Mouse (Mus musculus) liver, adult 2 months (tissue): Measurements from ENCODE around the gene Gm37240. TPM values are rescaled to one million over a fixed set of nuclear protein-coding genes. Genes with fewer than 3 reads are reported as not detected.
A peak's percentile ranks its signal among the peaks of the same experiment; 100 is the strongest.

Source experiments
- DNase-seq: peaks from one replicate; pipeline ENCODE4 v3.0.0-alpha.2; 2011; ENCODE audit warnings: low read depth, low spot score; ENCODE audit errors: extremely low read depth
- H3K27ac ChIP-seq: fragments of 200-500 bp; replicated peaks from 2 replicates; pipeline ENCODE4 v1.5.1; 2012; ENCODE audit warnings: low read depth, mild to moderate bottlenecking, control low read depth, inconsistent platforms, low read length; ENCODE audit not compliant: insufficient read depth
- H3K27me3 ChIP-seq: fragments of 200-500 bp; 2 replicates; pipeline ENCODE4 v1.6.1; 2012; ENCODE audit warnings: mild to moderate bottlenecking, moderate library complexity, low read length, inconsistent platforms; ENCODE audit not compliant: control insufficient read depth, insufficient read depth
- H3K36me3 ChIP-seq: fragments of 200-500 bp; 2 replicates; pipeline ENCODE4 v1.6.1; 2012; ENCODE audit warnings: low read length, inconsistent platforms; ENCODE audit not compliant: control insufficient read depth, insufficient read depth
- H3K4me1 ChIP-seq: fragments of 200-500 bp; 2 replicates; pipeline ENCODE4 v1.6.1; 2011; ENCODE audit warnings: low read length; ENCODE audit not compliant: control insufficient read depth, insufficient read depth
- H3K4me3 ChIP-seq: fragments of 200-500 bp; 2 replicates; pipeline ENCODE4 v1.5.1; 2011; ENCODE audit warnings: low read depth, mild to moderate bottlenecking, control low read depth, low read length, moderate library complexity; ENCODE audit not compliant: insufficient read depth
- H3K79me2 ChIP-seq: fragments of 200-500 bp; 2 replicates; pipeline ENCODE4 v1.6.1; 2012; ENCODE audit warnings: inconsistent platforms, mild to moderate bottlenecking, low read length, moderate library complexity; ENCODE audit not compliant: control insufficient read depth, insufficient read depth
- H3K9ac ChIP-seq: fragments of 200-500 bp; 2 replicates; pipeline ENCODE4 v1.6.1; 2012; ENCODE audit warnings: low read depth, mild to moderate bottlenecking, control low read depth, inconsistent platforms, low read length
- CTCF ChIP-seq: fragments of 200-500 bp; IDR thresholded peaks from 2 replicates; pipeline ENCODE4 v1.5.1; 2011; ENCODE audit warnings: low read depth, low read length, control low read depth
- POLR2A ChIP-seq: fragments of 200-500 bp; IDR thresholded peaks from 2 replicates; pipeline ENCODE4 v1.6.1; 2011; ENCODE audit warnings: low read length, control low read depth; ENCODE audit not compliant: insufficient read depth; ENCODE audit errors: extremely low read depth
- WGBS: fragments of 180-500 bp; shearing (Covaris S2); methylation state at CpG from one replicate; pipeline ENCODE4 v1.1.7; 2018; 5-methylcytosine and 5-hydroxymethylcytosine counted together
- polyA plus RNA-seq: library from polyadenylated mRNA; depleted of rRNA; stranded (reverse); fragments of >200 nt; gene quantifications from 2 replicates; pipeline ENCODE4 v1.2.3, GENCODE M21; 2012
- total RNA-seq: library from RNA; depleted of rRNA; stranded (reverse); fragments of >200 nt; gene quantifications from 2 replicates; pipeline ENCODE4 v1.2.3, GENCODE M21; 2014

The Gm37240 gene
- total and polyA plus RNA-seq, 2 experiments, result 2.2 to 6.9 TPM

DNA sequence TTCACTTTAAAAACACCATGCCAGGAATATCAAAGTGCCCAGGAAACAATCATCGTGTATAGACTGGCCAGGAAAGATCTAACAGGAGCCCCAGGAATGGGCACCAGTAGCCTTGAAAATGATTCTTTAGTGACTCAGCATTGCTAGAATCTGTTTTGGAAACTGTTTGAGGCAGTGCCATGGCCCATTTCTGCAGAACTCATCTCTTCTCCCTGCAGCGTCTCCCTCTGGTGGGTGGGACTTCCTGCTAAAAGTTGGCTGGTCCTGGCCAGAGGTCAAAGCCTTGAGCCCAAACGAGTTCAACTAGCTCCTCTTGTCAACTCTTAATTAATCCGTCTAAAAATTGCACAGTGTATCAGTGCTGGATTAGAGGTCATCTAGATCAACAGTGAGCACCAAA, 833.8 kb downstream of the Gm37240 start:
- H3K27me3 ChIP-seq, result no peaks in the 10 kb centered on the region
- H3K79me2 ChIP-seq, result no peaks in the 10 kb centered on the region
- no peaks in the 10 kb centered on the region; the same call in 1 of the 2 replicates for H3K4me1 ChIP-seq
- H3K9ac ChIP-seq, result no peak overlapping the region
- DNase-seq, result no peak
- H3K4me3 ChIP-seq, result no peak overlapping the region
- no peak overlapping the region for H3K27ac ChIP-seq
- TF ChIP-seq POLR2A (no peak), CTCF (no peak)
- WGBS, result 56% methylated on average over 4 of the region's 4 CpGs
- H3K36me3 ChIP-seq, result no peaks in the 10 kb centered on the region

DNA sequence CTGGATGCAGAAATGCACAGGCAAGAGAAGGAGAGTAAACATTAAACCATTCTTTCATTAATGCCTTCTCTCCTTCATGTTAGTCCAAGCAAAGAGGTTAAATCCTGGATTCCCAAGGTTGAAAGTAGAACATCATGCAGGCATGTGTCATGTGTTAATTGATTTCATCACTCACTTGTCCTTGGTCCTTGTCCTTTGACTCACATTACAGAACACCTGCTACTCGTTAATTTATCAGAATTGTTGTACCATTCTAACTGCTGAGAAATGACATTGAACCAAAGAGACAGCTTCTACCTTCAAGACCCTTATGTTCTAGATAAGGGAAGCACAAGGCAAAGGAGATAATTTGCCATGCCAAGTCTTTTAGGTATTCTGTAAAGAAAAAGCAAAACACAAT, 835.1 kb downstream of the Gm37240 start:
- no peaks in the 10 kb centered on the region for H3K27me3 ChIP-seq
- no peaks in the 10 kb centered on the region for H3K79me2 ChIP-seq
- no peak overlapping the region for H3K9ac ChIP-seq
- no peaks in the 10 kb centered on the region for H3K36me3 ChIP-seq
- H3K27ac ChIP-seq, result no peak overlapping the region
- no peaks in the 10 kb centered on the region; the same call in 1 of the 2 replicates for H3K4me1 ChIP-seq
- 21% methylated on average over 1 of the region's 1 CpGs for WGBS
- TF ChIP-seq POLR2A, result no peak
- TF ChIP-seq CTCF, result no peak
- DNase-seq, result peak; percentile 51
- H3K4me3 ChIP-seq, result no peak overlapping the region

DNA sequence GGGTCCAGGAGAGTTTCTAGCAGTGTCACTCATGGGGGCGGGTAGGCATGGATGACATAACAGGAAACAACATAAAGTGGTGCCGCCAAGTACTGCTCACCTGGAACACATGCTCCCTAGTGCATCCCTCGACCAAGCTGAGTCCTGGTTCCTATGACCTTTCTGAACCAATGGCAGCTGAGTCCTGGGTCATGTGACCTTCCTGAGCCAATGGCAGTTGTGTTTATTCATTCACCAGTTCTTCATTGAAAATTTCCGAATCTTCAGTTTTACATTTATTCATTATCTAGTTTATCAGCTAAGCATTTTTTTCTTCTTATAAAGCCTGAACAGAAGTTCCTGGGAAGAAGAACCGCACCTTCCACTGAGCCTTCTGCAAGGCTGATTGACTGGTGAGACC, 838.7 kb downstream of the Gm37240 start:
- Histone ChIP-seq H3K9ac (no peak overlapping the region), H3K27ac (no peak overlapping the region), H3K27me3 (no peaks in the 10 kb centered on the region), H3K36me3 (no peaks in the 10 kb centered on the region), H3K4me1 (no peaks in the 10 kb centered on the region; the same call in 1 of the 2 replicates), H3K4me3 (no peak overlapping the region), H3K79me2 (no peaks in the 10 kb centered on the region)
- TF ChIP-seq POLR2A, result no peak
- no peak for TF ChIP-seq CTCF
- no peak for DNase-seq
- WGBS, result 95% methylated on average over 5 of the region's 5 CpGs

DNA sequence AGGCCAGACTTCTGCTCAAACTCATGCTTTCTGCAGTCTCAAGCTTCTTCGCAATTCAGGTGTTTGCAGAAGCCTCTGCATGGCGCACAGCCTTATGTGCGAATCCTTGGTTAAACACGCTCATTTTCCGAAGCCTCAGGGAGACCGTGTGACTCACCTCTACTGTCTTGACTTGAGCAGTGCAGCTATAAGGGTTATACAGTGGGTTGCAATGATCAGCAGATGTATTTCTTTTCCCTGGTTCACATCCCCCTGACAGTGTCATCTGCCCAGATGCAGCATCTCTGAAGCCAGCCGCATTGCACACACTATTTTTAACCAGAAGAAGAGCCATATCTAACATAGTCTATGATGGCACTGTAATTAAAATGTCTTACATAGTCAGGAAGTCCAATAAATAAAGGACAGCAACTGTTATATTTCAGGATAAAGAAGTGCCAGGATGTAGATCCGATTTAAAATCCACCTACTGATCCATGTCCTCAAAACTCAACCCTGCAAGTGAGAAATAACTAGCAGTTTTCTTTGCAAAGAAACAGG, 843.6 kb downstream of the Gm37240 start:
- no peaks in the 10 kb centered on the region for H3K36me3 ChIP-seq
- no peaks in the 10 kb centered on the region for H3K79me2 ChIP-seq
- TF ChIP-seq CTCF (no peak), POLR2A (no peak)
- H3K27me3 ChIP-seq, result no peaks in the 10 kb centered on the region
- no peak overlapping the region for H3K27ac ChIP-seq
- no peaks in the 10 kb centered on the region for H3K4me1 ChIP-seq
- H3K4me3 ChIP-seq, result no peak overlapping the region
- no peak overlapping the region for H3K9ac ChIP-seq
- WGBS, result 93% methylated on average over 8 of the region's 8 CpGs
- no peak for DNase-seq

DNA sequence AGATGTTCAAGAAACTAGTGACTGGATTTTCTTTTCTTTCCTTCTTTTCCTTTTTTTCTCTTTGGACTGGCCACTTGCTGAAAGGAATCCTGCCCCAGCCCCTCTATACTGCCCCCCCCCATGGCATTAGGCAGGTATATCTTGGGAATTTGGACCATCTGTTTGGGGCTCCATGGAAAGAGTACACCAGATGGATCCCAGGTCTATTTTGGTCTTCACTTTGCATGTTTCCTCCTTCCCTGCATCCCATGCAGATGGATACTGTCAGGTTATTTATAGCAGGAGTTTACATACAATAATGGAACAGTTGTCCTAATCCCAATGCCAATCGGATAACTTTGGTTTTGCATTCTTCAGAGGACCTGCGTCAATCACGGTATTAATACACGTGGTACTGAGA, 845.2 kb downstream of the Gm37240 start:
- Histone ChIP-seq H3K36me3 (no peaks in the 10 kb centered on the region), H3K4me3 (no peak overlapping the region), H3K79me2 (no peaks in the 10 kb centered on the region), H3K9ac (no peak overlapping the region), H3K27ac (no peak overlapping the region), H3K4me1 (no peaks in the 10 kb centered on the region), H3K27me3 (no peaks in the 10 kb centered on the region)
- DNase-seq, result no peak
- 95% methylated on average over 4 of the region's 4 CpGs for WGBS
- TF ChIP-seq POLR2A (no peak), CTCF (no peak)

DNA sequence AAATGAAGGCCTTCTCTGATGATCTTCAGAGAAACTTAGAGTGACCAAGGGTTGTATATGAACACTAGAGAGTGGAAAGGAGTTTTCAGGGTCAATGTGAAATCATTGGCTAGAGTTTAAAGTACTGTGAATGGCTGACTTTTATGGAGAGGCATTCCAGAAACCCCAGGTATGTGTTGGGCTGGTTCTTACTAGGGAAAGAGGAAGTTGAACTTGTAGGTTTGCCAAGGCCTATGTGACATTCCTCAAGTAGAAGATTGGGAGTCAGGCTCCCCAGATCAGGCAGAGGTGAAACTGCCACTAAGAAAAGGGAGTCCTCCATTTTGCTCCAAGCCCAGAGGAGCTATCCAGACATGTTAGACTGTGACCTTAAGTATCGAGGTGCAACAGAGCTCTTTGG, 858.2 kb downstream of the Gm37240 start:
- Histone ChIP-seq H3K36me3 (no peaks in the 10 kb centered on the region), H3K4me1 (no peaks in the 10 kb centered on the region), H3K27ac (no peak overlapping the region), H3K79me2 (no peaks in the 10 kb centered on the region), H3K9ac (no peak overlapping the region), H3K27me3 (no peaks in the 10 kb centered on the region), H3K4me3 (no peak overlapping the region)
- no peak for DNase-seq
- 75% methylated on average over 1 of the region's 1 CpGs for WGBS
- no peak for TF ChIP-seq POLR2A
- no peak for TF ChIP-seq CTCF
